In the genomic region with DNA sequence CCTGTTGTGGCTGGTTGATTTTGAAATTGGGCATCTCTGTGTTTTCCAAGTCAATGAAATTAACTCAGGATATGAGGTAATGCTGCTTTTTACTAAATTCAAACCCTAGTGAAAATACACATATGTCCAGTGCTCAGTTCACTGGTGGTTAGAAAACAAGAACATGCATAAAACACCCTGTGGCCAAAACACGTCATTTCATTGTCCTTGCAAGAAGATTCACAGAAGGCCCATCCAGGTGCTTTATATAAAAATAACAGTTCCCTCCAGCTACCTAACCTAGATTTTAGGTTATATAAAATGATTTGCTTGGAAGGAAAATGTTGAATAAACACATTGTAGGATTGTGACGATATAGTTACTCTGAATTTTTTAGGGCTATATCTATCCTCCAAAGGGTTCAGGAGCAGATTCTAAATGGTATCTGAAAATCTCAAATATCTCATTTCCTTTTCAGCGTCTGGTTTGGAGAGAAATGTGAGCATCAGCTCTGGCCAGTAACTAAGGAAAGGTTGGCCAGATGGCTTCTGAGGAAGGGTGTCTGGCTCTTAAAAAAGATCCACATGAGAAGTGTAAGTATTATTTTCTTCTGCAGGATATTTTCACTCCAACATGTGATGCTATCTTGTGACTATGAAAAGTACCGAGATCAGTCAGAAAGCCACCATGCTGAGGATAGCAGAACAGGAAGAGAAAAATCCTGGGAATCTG, we compare ENCODE assay signal across 15 mouse cellular contexts.
DNase-seq lines count a peak whose midpoint lies in the region.
"Had no signal": no experiment of that assay in that cellular context is flagged by ENCODE, and none has a peak within 500 bp of the region (broad histone marks: within the 10 kb centered on the region; RNA-seq: fewer than 3 reads in every experiment).

No protein-coding gene starts in this region.

- DNase-seq in cerebellum, adult 11 months = peak; percentile 17
- no peak for DNase-seq in cerebellum, postnatal 10 days
- peak; percentile 2 for DNase-seq in layer of hippocampus, adult 9-11 months
- no peak for DNase-seq in layer of hippocampus, postnatal 14 days (ENCODE audit: low spot score in 2 of 2)
- peak; percentile 42 for DNase-seq in MN1 (ENCODE audit: low spot score)
- DNase-seq in cerebellum, adult 8-10 months = peak; percentile 25
- DNase-seq in heart, adult 8-10 months (ENCODE audit: low spot score) = no peak
- DNase-seq in natural killer cell, adult 2 months (ENCODE audit: low spot score in 2 of 2) = no peak
- DNase-seq: adrenal gland, postnatal 14 days; embryo, embryonic 11 days; gastrocnemius, adult 2 months; gastrocnemius, postnatal 36 days; heart, adult 11 months; heart, postnatal 10 days; kidney, adult 11 months had no signal

Comparison
In these comparisons a context has a peak if more than half of its experiments do, and no peak if none do; other contexts are left out.
1. DNase-seq: peak in cerebellum, adult 11 months (single experiment), layer of hippocampus, adult 9-11 months (single experiment), MN1 (single experiment) and cerebellum, adult 8-10 months (single experiment); none in cerebellum, postnatal 10 days (0 of 2), layer of hippocampus, postnatal 14 days (0 of 2), heart, adult 8-10 months (single experiment) and natural killer cell, adult 2 months (0 of 2).